Mouse (Mus musculus) thymus, postnatal 4 days (tissue): ENCODE data around the gene Gse1.

Experiments used
- DNase-seq: peaks from one replicate; pipeline ENCODE4 v3.0.0; 2021

Gene Gse1

GRCm38 (mm10) chr8:120278009-120278408, 49.8 kb downstream of the Gse1 start:
- DNase-seq = no peak

- no peak for DNase-seq
These were observed 51.2 kb downstream of the Gse1 start for GRCm38 (mm10) chr8:120279418-120279817.

GRCm38 (mm10) chr8:120281487-120281886, 53.2 kb downstream of the Gse1 start:
- DNase-seq = peak; percentile 93

- DNase-seq = no peak
These were observed 54.2 kb downstream of the Gse1 start for GRCm38 (mm10) chr8:120282465-120282864.

- peak; percentile 28 for DNase-seq
These were observed 56.0 kb downstream of the Gse1 start for GRCm38 (mm10) chr8:120284265-120284664.

GRCm38 (mm10) chr8:120285033-120285432, 56.8 kb downstream of the Gse1 start:
- DNase-seq = peak; percentile 72

- peak; percentile 68 for DNase-seq
These were observed 57.6 kb downstream of the Gse1 start for GRCm38 (mm10) chr8:120285878-120286277.

- DNase-seq = peak; percentile 88
These were observed 60.1 kb downstream of the Gse1 start for GRCm38 (mm10) chr8:120288122-120288908.

- DNase-seq = no peak
These were observed 60.9 kb downstream of the Gse1 start for GRCm38 (mm10) chr8:120289191-120289590.

- DNase-seq = peak; percentile 24
These were observed 61.5 kb downstream of the Gse1 start for GRCm38 (mm10) chr8:120289698-120290181.

GRCm38 (mm10) chr8:120290614-120291013, 62.4 kb downstream of the Gse1 start:
- peak; percentile 33 for DNase-seq

GRCm38 (mm10) chr8:120291650-120292049, 63.4 kb downstream of the Gse1 start:
- DNase-seq = no peak

GRCm38 (mm10) chr8:120292316-120293107, 64.3 kb downstream of the Gse1 start:
- DNase-seq = peak; percentile 51

GRCm38 (mm10) chr8:120293421-120294357, 65.4 kb downstream of the Gse1 start:
- peak; percentile 60 for DNase-seq

- DNase-seq = peak; percentile 21
These were observed 67.0 kb downstream of the Gse1 start for GRCm38 (mm10) chr8:120294982-120295870.

GRCm38 (mm10) chr8:120297000-120297399, 68.7 kb downstream of the Gse1 start:
- DNase-seq = no peak

GRCm38 (mm10) chr8:120298601-120299532, 70.6 kb downstream of the Gse1 start:
- DNase-seq = no peak

- peak; percentile 93 for DNase-seq
These were observed 72.4 kb downstream of the Gse1 start for GRCm38 (mm10) chr8:120300601-120301141.

GRCm38 (mm10) chr8:120302941-120303675, 74.9 kb downstream of the Gse1 start:
- DNase-seq = no peak
